Mouse (Mus musculus) liver, embryonic 14.5 days (tissue): Measurements from ENCODE around the gene Dcun1d1. TPM values are rescaled to one million over a fixed set of nuclear protein-coding genes. Genes with fewer than 3 reads are reported as not detected.

ENCODE experiments used
- ATAC-seq: fragments of 200-750 bp; cut with Nextera tagmentation; 2 replicates; pipeline ENCODE4 v1.8.0; 2017; ENCODE audit warnings: moderate number of reproducible peaks, mild to moderate bottlenecking, moderate library complexity; ENCODE audit not compliant: insufficient read depth
- DNase-seq, 3 experiments: peaks; one replicate each; pipeline ENCODE4 v3.0.0-alpha.2; 2012 to 2013; ENCODE audit warnings: low read depth in 3 of 3, low spot score in 3 of 3
- H3K27ac ChIP-seq: fragments of 300-500 bp; sonication (generic); 2 replicates; pipeline ENCODE4 v1.5.1; 2014; ENCODE audit warnings: moderate library complexity, mild to moderate bottlenecking, control low read depth, inconsistent platforms
- H3K27me3 ChIP-seq: fragments of 300-500 bp; sonication (generic); 2 replicates; pipeline ENCODE4 v1.6.1; 2014; ENCODE audit warnings: mild to moderate bottlenecking, low read length, moderate library complexity; ENCODE audit not compliant: control insufficient read depth, insufficient read depth
- H3K36me3 ChIP-seq: fragments of 300-500 bp; sonication (generic); replicated peaks from 2 replicates; pipeline ENCODE4 v1.6.1; 2014; ENCODE audit warnings: low read depth; ENCODE audit not compliant: control insufficient read depth, insufficient read depth
- H3K4me1 ChIP-seq, 2 experiments: fragments of 200-500 bp in 1 of 2; fragments of 300-500 bp in 1 of 2; sonication (generic) in 1 of 2; replicated peaks; 2 replicates each; pipeline ENCODE4 v1.6.1; 2012 to 2014; ENCODE audit warnings: antibody characterized with exemption in 1 of 2, inconsistent platforms in 1 of 2, low read length in 1 of 2; ENCODE audit not compliant: control insufficient read depth in 2 of 2, insufficient read depth in 2 of 2
- H3K4me2 ChIP-seq: fragments of 300-500 bp; sonication (generic); 2 replicates; pipeline ENCODE4 v1.6.1; 2014; ENCODE audit warnings: low read depth, mild to moderate bottlenecking, control low read depth, moderate library complexity
- H3K4me3 ChIP-seq, 2 experiments: fragments of 200-500 bp in 1 of 2; fragments of 300-500 bp in 1 of 2; sonication (generic) in 1 of 2; 2 replicates each; pipeline ENCODE4 v1.5.1; 2012 to 2014; ENCODE audit warnings: low read depth in 2 of 2, low read length in 2 of 2, mild to moderate bottlenecking in 2 of 2, control low read depth in 1 of 2, inconsistent platforms in 1 of 2, moderate library complexity in 1 of 2; ENCODE audit not compliant: insufficient read depth in 1 of 2
- H3K9ac ChIP-seq: fragments of 300-500 bp; sonication (generic); replicated peaks from 2 replicates; pipeline ENCODE4 v1.6.1; 2014; ENCODE audit warnings: mild to moderate bottlenecking, control low read depth, moderate library complexity
- H3K9me3 ChIP-seq: fragments of 300-500 bp; sonication (generic); 2 replicates; pipeline ENCODE4 v1.6.1; 2016; ENCODE audit warnings: low read length, mixed read lengths; ENCODE audit not compliant: control insufficient read depth
- CTCF ChIP-seq: IDR thresholded peaks from 2 replicates; pipeline ENCODE4 v1.5.1; 2016; ENCODE audit warnings: antibody characterized with exemption, low read depth, control low read depth
- EP300 ChIP-seq: IDR thresholded peaks from 2 replicates; pipeline ENCODE4 v1.6.1; 2016; ENCODE audit warnings: antibody characterized with exemption, low read depth
- WGBS: fragments of 180-500 bp; shearing (Covaris S2); extraction: QIAGEN DNeasy Blood & Tissue Kit; methylation state at CpG from one replicate; pipeline ENCODE4 v1.1.7; 2014; ENCODE audit not compliant: insufficient replicate concordance; 5-methylcytosine and 5-hydroxymethylcytosine counted together
- polyA plus RNA-seq, 2 experiments: library from polyadenylated mRNA; depleted of rRNA in 1 of 2; stranded (reverse) in 1 of 2; unstranded in 1 of 2; fragments of >200 nt; fragmentation: Nextera tagmentation in 1 of 2; extraction: Ambion mirVana in 1 of 2; gene quantifications; 2 replicates each; pipeline versions ENCODE4 v1.2.1 to v1.2.3; 2012 to 2014

Gene Dcun1d1
- polyA plus RNA-seq, 2 experiments, result 31.3 to 78.6 TPM

DNA sequence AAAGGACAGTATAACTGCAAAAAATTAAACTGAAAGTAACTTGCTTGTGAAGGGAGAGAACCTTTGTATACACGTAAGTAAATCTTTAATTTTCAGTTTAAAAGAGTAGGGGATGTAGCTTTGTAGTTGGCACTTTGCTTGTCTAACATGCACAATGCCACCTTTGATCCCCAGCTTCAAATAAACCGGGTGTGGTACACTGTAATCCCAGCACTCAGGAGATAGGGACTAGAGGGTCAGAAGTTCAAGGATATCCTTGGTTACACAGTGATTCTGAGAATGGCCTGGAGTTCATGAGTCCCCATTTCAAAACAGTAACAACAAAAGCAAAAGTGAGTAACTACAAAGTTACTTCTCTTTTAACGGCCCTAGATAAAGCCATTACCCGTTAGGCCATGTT, 46.1 kb downstream of the Dcun1d1 start:
- no peak overlapping the region for H3K27ac ChIP-seq
- ATAC-seq (peak; percentile 62), DNase-seq (peak in 2 of 3 experiments; percentile 12 to 13)
- no peaks in the 10 kb centered on the region for H3K27me3 ChIP-seq
- WGBS, result 78% methylated on average over 4 of the region's 4 CpGs
- H3K4me3 ChIP-seq, result no peak overlapping the region
- no peak overlapping the region for H3K9ac ChIP-seq
- TF ChIP-seq CTCF (no peak), EP300 (no peak)
- H3K36me3 ChIP-seq, result peaks cover 3% of the 10 kb centered on the region
- H3K9me3 ChIP-seq, result no peaks in the 10 kb centered on the region
- no peaks in the 10 kb centered on the region; a peak in 1 of 4 replicates for H3K4me1 ChIP-seq
- H3K4me2 ChIP-seq, result no peak overlapping the region

- no peak for ATAC-seq
- no peak overlapping the region for H3K27ac ChIP-seq
These were observed 47.7 kb downstream of the Dcun1d1 start for GRCm38 (mm10) chr3:35889531-35889930.

GRCm38 (mm10) chr3:35883267-35883666, 54.0 kb downstream of the Dcun1d1 start:
- H3K27ac ChIP-seq, result no peak overlapping the region
- TF ChIP-seq EP300, result no peak
- TF ChIP-seq CTCF, result peak; percentile 39; the same call in 1 of the 2 replicates
- H3K4me2 ChIP-seq, result no peak overlapping the region
- H3K4me3 ChIP-seq, result no peak overlapping the region
- no peak for ATAC-seq
- no peaks in the 10 kb centered on the region for H3K4me1 ChIP-seq
- no peaks in the 10 kb centered on the region for H3K27me3 ChIP-seq
- no peaks in the 10 kb centered on the region for H3K36me3 ChIP-seq
- no peak overlapping the region for H3K9ac ChIP-seq
- DNase-seq, result no peak
- H3K9me3 ChIP-seq, result no peaks in the 10 kb centered on the region

More at GRCm38 (mm10) chr3:35889531-35889930, 47.7 kb downstream of the Dcun1d1 start:
- 71% methylated on average over 2 of the region's 2 CpGs for WGBS
- no peaks in the 10 kb centered on the region; a peak in 1 of 4 replicates for H3K4me1 ChIP-seq
- H3K4me2 ChIP-seq, result no peak overlapping the region
- H3K27me3 ChIP-seq, result no peaks in the 10 kb centered on the region
- H3K9me3 ChIP-seq, result no peaks in the 10 kb centered on the region
- no peak for DNase-seq
- no peak overlapping the region for H3K9ac ChIP-seq
- no peak overlapping the region for H3K4me3 ChIP-seq
- H3K36me3 ChIP-seq, result no peaks in the 10 kb centered on the region; the same call in 1 of the 2 replicates
- no peak for TF ChIP-seq CTCF
- no peak for TF ChIP-seq EP300

DNA sequence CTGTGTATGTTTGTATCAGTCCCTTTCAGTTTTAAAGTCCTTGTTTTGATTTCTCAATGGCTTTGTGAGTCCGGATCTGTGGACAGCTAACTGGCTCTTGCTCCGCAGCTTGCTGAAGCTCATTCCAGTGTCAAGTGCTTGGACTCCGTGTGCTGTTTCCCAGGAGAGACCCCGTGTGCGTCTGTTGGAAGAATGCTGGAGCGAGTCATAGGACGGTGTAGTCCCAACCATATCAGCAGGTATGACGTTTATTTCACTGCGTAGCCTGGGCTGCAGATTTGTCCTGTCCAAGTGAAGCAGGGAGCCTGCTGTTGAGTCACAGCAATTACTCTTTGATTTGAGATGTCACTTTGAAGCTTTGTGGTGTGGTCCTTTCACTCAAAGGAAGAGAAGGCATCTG, 87.9 kb downstream of the Dcun1d1 start:
- H3K4me1 ChIP-seq, result no peaks in the 10 kb centered on the region
- no peaks in the 10 kb centered on the region for H3K9me3 ChIP-seq
- 86% methylated on average over 9 of the region's 9 CpGs for WGBS
- H3K36me3 ChIP-seq, result no peaks in the 10 kb centered on the region; the same call in 1 of the 2 replicates
- no peaks in the 10 kb centered on the region for H3K27me3 ChIP-seq
- no peak overlapping the region for H3K4me3 ChIP-seq
- no peak overlapping the region for H3K4me2 ChIP-seq
- no peak for TF ChIP-seq EP300
- TF ChIP-seq CTCF, result no peak
- no peak overlapping the region for H3K9ac ChIP-seq
- no peak for ATAC-seq
- no peak for DNase-seq
- H3K27ac ChIP-seq, result no peak overlapping the region

Other genes with a start within 250 kb of the Dcun1d1 start
- gene Atp11b, start 183.3 kb downstream of the Dcun1d1 start, polyA plus RNA-seq (2012; rRNA removed), result 12.3 and 14.2 TPM in 2 replicates
- 15.1 and 16.7 TPM in 2 replicates for gene Atp11b, start 183.3 kb downstream of the Dcun1d1 start, polyA plus RNA-seq (2014; fragmentation: Nextera tagmentation; extraction: Ambion mirVana)
- 4.5 and 7.4 TPM in 2 replicates for gene Mccc1, start 63.2 kb upstream of the Dcun1d1 start, polyA plus RNA-seq (2012; rRNA removed)
- 10.8 and 11.9 TPM in 2 replicates for gene Mccc1, start 63.2 kb upstream of the Dcun1d1 start, polyA plus RNA-seq (2014; fragmentation: Nextera tagmentation; extraction: Ambion mirVana)
- gene Ccdc144b, start 116.1 kb upstream of the Dcun1d1 start, polyA plus RNA-seq (2012; rRNA removed), result not detected in 2 replicates
- not detected in 2 replicates for gene Ccdc144b, start 116.1 kb upstream of the Dcun1d1 start, polyA plus RNA-seq (2014; fragmentation: Nextera tagmentation; extraction: Ambion mirVana)
- gene Acad9, start 128.5 kb upstream of the Dcun1d1 start, polyA plus RNA-seq (2012; rRNA removed), result 7.2 and 9.8 TPM in 2 replicates
- 27.6 and 28.2 TPM in 2 replicates for gene Acad9, start 128.5 kb upstream of the Dcun1d1 start, polyA plus RNA-seq (2014; fragmentation: Nextera tagmentation; extraction: Ambion mirVana)
- gene D3Ertd254e, start 213.6 kb upstream of the Dcun1d1 start, polyA plus RNA-seq (2012; rRNA removed), result 0.34 and 0.44 TPM in 2 replicates
- 0.76 and 0.99 TPM in 2 replicates for gene D3Ertd254e, start 213.6 kb upstream of the Dcun1d1 start, polyA plus RNA-seq (2014; fragmentation: Nextera tagmentation; extraction: Ambion mirVana)